Mouse (Mus musculus): ENCODE data around the gene Csrnp2.

The Csrnp2 gene

DNA sequence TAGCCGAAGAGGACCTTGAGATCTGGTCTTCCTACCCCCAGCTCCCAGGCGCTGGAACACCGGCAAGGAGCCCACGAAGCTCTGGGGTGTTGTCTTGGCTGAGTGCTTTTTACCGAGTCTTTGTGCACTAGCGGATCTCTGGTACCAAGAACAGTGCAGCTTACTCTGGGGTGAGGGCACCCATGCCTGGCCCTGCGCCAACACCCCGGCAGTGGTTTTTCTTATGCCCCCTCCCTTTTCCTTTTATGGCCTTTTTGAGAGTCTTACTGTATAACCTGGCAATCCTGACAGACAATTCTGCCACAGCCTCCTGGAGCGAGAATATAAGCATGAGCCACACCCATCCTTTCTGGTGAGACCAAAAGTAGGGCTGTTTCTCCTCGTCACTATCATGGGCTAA lies 16.9 kb downstream of the Csrnp2 start:
- DNase-seq (ENCODE audit: low read depth, low spot score), result no peak

- DNase-seq (ENCODE audit: low read depth, low spot score), result no peak
Measured at GRCm38 (mm10) chr15:100473926-100474503, 21.3 kb downstream of the Csrnp2 start.

GRCm38 (mm10) chr15:100470037-100470436 lies 25.3 kb downstream of the Csrnp2 start:
- peak; percentile 47 for DNase-seq (ENCODE audit: low read depth, low spot score)

DNA sequence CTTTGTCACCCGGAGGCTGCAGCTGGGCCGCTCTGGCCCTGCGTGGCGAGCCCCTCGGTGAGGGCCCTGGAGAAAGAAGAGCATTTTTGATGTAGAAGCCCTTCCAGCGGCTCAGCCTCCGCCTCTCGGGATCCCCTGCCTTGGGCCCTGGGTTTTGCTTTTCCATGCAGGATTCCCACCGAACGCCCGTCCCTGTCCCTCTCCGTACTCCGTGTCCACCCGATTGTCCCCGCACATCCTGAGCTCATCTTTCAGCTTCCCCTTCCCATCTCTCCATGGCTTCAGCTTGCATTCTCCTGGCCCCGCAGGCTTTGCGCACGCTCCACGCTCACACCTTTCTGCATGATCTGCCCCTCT lies 26.1 kb downstream of the Csrnp2 start:
- DNase-seq (ENCODE audit: low read depth, low spot score), result no peak

DNA sequence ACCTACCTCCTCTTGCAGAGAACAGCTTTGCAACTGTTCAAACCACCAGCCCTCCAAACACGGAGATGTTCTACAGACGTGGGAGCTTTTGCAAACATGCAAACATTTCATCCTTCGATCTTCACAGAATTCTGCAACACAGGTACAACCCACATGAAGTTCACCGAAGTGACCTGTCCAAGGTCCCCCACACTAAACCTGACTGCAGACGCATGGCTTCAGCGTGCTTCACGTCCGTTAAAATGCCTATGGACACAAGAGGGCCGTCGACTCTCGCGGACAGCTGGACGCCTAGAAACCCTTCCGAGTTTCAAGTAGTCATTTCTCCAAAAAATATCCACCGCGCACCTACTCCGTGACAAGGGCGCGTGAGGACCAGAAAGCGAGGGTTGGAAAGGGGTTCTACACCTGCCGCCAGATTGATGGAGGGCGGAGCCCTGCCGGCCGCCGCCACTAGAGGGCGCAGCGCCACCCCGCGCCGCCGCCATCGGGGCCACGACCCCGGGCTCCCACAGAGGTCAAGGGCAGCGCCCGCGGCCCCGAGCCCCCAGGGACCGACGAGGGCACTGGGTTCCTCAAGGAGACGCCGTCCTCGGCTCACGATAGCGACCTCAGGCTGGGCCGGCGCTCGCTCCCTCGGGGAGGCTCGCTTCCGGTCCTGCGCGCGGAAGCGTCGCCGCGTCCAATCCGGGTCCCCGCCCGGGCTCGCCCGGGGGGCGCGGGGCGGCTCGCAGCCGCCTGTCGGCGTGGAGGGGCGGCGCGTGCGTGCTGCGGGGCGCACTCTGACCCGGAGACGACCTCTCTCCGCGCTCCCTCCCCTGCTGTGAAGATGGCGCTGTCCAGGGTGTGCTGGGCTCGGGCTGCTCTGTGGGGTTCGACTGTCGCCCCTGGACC lies 26.7 kb downstream of the Csrnp2 start, which contains the start of gene Letmd1:
Gene Letmd1, plus strand, starts transcription at position 729 of the 894 bp plus-strand sequence.
- peak; percentile 92 for DNase-seq (ENCODE audit: low read depth, low spot score)

DNA sequence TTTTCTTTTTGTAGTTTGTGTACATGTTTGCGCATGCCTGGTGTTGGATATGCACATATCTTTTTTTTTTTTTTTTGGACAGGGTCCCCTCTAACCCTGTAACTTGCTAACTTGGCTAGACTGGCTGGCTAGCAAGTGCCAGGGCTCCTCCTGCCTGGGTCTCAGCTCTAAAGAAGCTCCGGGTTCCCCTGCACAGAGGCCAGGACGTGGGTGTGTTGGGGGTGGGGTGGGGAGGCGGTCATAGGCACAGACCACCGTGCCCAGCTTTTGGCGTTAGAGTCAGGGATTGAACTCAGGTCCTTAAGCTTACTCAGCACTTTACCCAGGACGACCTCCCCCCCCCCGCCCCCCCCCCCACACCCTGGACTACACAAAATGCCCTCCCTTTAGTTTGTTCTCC lies 27.6 kb downstream of the Csrnp2 start:
- no peak for DNase-seq (ENCODE audit: low read depth, low spot score)

DNA sequence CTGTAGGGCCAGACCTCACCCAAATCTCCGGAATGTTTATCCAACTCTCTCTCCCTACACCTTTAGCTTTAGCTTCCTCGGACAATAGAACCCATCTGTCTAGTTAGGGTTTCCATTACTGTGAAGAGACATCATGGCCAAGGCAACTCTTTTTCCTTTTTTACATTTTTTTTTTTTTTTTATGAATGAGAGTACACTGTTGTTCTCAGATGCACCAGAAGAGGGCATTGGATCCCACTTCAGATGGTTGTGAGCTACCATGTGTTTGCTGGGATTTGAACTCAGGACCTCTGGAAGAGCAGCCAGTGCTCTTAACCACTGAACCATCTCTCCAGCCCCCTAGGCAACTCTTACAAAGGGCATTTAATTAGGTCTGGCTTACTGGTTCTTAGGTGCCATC lies 29.9 kb downstream of the Csrnp2 start:
- DNase-seq (ENCODE audit: low read depth, low spot score), result no peak

DNA sequence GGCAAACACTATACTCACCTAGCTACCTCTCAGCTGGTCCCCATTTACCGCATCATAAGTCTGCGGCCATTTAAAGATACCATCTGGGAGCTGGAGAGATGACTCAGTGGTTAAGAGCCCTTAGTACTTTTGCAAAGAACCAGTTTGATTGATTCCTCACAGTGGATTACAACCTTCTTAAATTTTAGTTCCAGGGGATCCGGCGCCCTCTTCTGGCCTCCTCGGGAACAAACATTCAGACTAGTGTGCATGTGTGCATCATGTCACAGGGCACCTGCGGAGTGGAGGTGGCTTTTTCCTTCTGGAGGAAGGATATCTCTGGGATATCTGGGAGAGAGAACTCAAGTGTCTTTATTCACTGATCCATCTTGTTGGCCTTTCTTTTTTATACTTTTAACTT lies 31.6 kb downstream of the Csrnp2 start:
- peak; percentile 68 for DNase-seq (ENCODE audit: low read depth, low spot score)

DNA sequence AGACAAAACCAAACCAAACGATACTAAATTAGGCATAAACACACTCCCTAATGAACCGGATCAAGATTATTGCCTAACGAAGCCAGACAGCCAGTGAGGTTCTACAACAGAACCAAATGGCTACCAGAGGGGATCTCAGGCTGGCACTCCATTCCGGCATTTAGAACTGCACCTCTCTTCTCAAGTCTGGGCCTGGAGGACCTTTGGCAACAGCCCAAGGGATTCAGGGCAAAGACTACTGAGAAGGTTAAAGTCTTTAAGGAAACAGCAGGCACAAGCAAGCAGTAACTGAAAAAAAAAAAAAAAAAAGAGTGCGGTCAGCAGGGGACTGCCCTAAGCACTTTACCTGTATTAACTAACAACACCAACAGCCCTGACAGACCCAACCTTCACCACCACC lies 33.2 kb downstream of the Csrnp2 start:
- no peak for DNase-seq (ENCODE audit: low read depth, low spot score)

DNA sequence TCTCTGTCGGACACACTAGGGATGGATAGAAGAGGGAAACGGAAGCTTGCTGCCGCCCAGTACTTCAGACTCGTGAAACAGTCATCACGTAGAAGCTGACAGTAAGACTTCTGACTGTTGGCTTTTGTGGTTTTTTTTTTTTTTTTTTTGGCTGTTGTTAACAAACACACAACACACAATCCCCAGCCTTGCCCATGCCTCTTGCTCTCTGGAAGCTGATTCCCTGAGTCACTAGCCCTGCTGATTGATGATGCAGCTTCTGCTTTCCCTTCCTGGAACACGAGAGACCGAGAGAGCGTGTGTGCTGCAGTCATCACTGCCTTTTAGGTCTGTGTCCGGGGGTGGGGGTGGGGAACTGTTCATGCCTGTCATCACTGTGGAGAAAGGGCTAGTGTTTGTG lies 33.6 kb downstream of the Csrnp2 start:
- DNase-seq (ENCODE audit: low read depth, low spot score), result no peak

DNA sequence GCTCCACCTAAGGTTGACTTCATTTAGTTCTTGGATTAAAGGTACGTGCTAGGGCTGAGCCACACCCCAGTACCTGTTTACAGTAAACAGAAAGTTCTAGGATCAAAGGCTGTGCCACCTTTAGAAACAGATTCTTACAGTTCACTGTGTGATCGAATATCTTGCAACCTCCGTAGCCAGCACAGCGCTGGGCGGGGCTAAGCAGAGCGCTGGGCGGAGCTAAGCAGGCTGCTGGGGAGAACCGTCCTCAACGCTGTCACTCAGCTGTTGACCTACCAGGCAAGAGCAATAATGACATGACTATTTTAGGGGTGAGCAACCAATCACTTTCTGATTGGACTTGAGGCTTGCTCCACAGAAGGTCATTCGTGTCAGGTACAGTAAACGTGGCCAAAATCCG lies 34.3 kb downstream of the Csrnp2 start:
- peak; percentile 85 for DNase-seq (ENCODE audit: low read depth, low spot score)

- peak; percentile 89 for DNase-seq (ENCODE audit: low read depth, low spot score)
Measured at GRCm38 (mm10) chr15:100458055-100458454, 37.2 kb downstream of the Csrnp2 start.

DNA sequence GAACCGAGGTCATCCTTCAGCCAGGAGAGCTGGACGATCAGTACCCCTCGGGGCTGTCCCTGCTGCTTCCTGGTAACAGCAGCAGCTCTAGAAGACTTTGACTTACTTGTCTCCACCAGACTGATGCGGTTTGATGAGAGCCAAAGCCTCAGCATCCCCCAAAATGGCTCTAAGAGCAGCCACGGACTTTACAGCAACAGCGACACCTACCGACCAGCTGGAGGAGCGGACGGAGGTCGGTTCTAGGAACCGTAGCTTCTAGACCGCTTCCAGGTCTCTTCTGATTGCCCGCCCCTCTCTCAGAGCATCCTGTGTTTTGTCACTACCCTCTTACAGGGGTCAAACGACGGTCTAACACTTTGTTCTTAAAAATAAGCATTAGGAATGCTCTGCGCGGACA lies 37.9 kb downstream of the Csrnp2 start:
- DNase-seq (ENCODE audit: low read depth, low spot score), result peak; percentile 88

DNA sequence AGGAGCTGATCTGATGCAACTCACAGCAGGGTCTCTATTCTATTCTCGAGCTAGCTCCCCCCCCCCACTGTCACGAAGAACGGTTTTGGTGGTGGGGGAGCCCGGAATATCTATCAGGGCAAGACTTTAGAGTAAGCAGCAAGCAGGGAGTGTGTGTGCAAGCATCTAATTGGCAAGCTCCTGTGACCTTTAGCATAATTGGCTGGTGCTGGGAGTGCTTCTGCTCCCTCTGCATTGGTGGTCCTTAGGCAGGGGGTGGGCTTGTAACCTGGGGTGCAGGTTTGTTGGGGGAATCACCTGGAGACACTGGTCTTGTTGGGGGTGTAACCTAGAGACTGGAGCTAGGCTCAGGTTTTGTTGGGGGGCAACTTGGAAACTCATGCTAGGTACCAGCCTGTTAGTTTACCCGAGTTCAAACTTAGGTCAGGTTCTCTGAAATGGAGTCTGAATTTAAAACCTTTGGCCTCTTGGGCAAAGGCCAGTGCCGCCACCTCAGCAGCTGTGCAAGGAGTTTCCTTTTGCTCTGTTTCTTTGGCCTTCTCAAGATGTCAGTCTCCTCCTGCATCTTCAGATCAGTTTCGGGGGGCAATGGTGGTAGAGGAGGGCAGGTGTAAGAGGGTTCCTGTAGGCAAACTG lies 38.8 kb downstream of the Csrnp2 start:
- DNase-seq (ENCODE audit: low read depth, low spot score), result no peak

DNA sequence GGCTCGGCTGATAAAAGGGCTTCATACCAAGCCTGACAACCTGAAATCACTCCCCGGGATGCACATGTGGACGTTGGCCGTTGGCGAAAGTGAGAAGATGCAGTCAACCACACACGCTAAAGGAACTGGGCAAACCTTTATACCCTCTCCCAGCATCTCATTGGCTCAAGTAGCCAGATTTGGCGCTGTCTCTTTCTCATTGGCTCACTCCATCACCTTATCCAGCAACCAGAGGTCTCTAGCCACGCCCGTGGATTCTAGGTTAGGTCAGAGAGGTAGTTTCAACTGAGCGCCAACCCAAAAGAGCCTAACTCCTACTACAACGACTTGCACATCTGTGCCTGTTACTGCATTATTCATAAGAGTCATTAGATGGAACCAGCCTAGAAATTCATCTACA lies 42.8 kb downstream of the Csrnp2 start:
- DNase-seq (ENCODE audit: low read depth, low spot score), result no peak

GRCm38 (mm10) chr15:100451245-100451644 lies 44.0 kb downstream of the Csrnp2 start:
- no peak for DNase-seq (ENCODE audit: low read depth, low spot score)

DNA sequence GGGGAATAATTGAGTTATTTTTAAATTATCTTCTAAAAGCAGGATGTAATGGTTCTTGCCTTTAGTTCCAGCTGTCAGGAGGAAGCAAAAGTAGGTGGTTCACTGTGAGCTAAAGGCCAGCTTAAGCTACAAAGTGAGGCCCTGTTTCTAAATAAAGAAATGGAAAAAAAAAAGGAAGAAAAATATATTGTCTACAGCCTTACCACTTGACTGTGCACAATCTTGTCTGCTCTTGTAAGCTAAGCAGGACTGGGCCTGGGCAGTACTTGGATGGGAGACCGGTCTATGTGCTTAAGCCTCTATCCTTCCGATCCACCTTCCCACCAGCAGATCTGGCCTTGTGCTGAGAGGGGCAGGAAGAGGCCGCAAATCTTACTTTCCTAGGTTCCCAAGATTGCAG lies 45.8 kb downstream of the Csrnp2 start:
- DNase-seq (ENCODE audit: low read depth, low spot score), result peak; percentile 28

DNA sequence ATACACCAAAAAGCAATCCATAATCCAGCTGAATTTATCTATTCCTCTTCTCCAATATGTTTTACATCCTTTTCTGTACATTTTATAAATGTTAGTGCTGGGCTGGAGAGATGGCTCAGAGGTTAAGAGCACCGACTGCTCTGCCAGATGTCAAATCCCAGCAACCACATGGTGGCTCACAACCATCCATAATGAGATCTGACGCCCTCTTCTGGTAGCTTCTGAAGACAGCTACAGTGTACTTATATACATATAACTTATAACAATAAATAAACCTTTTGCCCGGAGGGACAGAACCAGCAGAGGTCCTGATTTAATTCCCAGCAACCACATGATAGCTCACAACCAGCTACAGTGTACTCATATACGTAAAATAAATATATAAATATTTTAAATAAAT lies 46.7 kb downstream of the Csrnp2 start:
- DNase-seq (ENCODE audit: low read depth, low spot score), result peak; percentile 31

- DNase-seq (ENCODE audit: low read depth, low spot score), result no peak
Measured at GRCm38 (mm10) chr15:100446887-100447286, 48.4 kb downstream of the Csrnp2 start.

DNA sequence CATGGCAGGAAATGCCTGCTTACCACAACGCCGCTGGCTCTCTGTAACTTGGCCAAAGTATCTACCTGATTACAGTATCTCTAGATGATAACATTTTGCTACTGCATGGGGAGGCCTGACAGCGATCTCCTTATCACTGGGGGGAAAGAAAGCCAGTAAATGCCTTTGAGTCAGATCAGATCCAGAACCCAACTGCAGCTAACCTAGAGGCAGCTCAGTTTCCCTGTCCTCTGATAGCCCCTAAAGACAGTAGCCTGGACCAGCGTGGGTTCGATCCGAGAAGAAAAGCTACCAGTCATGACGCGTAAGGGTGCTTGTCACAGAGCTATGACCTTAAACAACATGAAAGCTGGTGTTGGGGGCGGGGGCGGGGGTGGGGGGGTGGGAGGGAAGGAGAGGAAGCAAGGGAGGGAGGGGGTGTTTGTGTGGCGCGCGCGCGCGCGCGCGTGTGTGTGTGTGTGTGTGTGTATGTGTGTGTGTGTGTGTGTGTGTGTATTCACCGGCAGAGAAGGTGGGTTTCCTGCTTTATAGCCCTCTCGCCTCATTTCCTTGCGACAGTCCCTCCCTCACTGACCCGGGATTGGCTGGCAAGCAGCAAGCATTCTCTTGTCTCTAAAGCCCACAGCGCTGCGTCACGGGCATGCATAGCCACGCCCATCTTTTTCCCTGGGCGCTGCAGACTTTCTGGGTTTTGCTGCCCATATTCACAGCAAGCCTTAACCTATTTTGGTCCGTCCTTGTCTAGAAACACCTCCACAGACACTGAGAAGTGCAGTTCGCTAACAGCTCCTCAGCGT lies 52.0 kb downstream of the Csrnp2 start:
- no peak for DNase-seq (ENCODE audit: low read depth, low spot score)

- DNase-seq (ENCODE audit: low read depth, low spot score), result no peak
Measured at GRCm38 (mm10) chr15:100436518-100436917, 58.8 kb downstream of the Csrnp2 start.

DNA sequence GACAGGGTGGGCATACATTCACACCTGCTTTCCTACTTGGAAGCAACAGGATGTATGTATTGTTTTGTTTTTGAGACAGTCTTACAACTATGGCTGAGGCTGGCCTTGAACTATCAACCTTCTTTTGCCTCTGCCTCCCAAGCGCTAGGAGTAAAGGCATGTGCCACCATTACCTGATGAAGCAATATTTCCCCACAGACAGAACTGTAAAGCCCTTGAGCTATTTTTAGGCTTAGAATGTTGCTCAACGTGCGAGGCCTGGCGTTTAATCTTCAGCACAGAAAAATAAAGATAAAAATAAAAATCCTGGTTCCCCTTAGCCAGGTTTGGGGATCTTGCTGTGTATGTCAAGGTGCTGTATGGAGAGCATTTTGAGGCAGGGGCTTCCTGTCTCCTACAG lies 59.2 kb downstream of the Csrnp2 start:
- DNase-seq (ENCODE audit: low read depth, low spot score), result no peak

Data from A20 (cell line).